Mouse (Mus musculus) layer of hippocampus, adult 2 months (tissue): ENCODE results near the gene AI464131. TPM values are rescaled to one million over a fixed set of nuclear protein-coding genes. Genes with fewer than 3 reads are reported as not detected.

Experiments used
- DNase-seq, 2 experiments: peaks; one replicate each; pipeline ENCODE4 v3.0.0; 2022; ENCODE audit warnings: low spot score in 2 of 2
- H3K27ac ChIP-seq: fragments of 200-600 bp; 2 replicates; pipeline ENCODE4 v1.8.1; 2022
- H3K4me3 ChIP-seq: fragments of 200-600 bp; 2 replicates; pipeline ENCODE4 v1.8.1; 2022; ENCODE audit warnings: mild to moderate bottlenecking
- CTCF ChIP-seq: fragments of 200-600 bp; conservative IDR thresholded peaks from 2 replicates; pipeline ENCODE4 v1.8.1; 2022; ENCODE audit warnings: antibody characterized with exemption, mild to moderate bottlenecking, moderate library complexity
- total RNA-seq, 2 experiments: library from RNA; stranded (reverse); gene quantifications; 2 replicates each; pipeline ENCODE4 v1.2.3; 2021

The AI464131 gene
- total RNA-seq, 2 experiments from 2014 or later, result 31.4 to 31.8 TPM

- Histone ChIP-seq H3K4me3 (peak overlapping the region; percentile 55; the same call in 1 of the 2 replicates), H3K27ac (peak overlapping the region; percentile 83)
- TF ChIP-seq CTCF, result no peak
- no peak for DNase-seq
These were observed 2.1 kb downstream of the AI464131 start for GRCm38 (mm10) chr4:41500787-41501186.

- no peak for DNase-seq
- peak overlapping the region; percentile 83 for H3K27ac ChIP-seq
- no peak for TF ChIP-seq CTCF
- H3K4me3 ChIP-seq, result no peak overlapping the region
These were observed 3.3 kb downstream of the AI464131 start for GRCm38 (mm10) chr4:41499619-41500018.

GRCm38 (mm10) chr4:41498921-41499391 is 3.9 kb downstream of the AI464131 start:
- DNase-seq, result no peak
- H3K4me3 ChIP-seq, result no peak overlapping the region; the same call in 1 of the 2 replicates
- peak overlapping the region; percentile 83 for H3K27ac ChIP-seq
- no peak for TF ChIP-seq CTCF

- no peak for TF ChIP-seq CTCF
- Histone ChIP-seq H3K27ac (peak overlapping the region; percentile 83), H3K4me3 (peak overlapping the region; percentile 40)
- no peak for DNase-seq
These were observed 4.7 kb downstream of the AI464131 start for GRCm38 (mm10) chr4:41497995-41498845.

- peak overlapping the region; percentile 80 for H3K27ac ChIP-seq
- peak; percentile 67 for TF ChIP-seq CTCF
- no peak for DNase-seq
- H3K4me3 ChIP-seq, result peak overlapping the region; percentile 40
These were observed 5.3 kb downstream of the AI464131 start for GRCm38 (mm10) chr4:41497579-41497978.

- Histone ChIP-seq H3K27ac (peak overlapping the region; percentile 80), H3K4me3 (peak overlapping the region; percentile 40; the same call in 1 of the 2 replicates)
- DNase-seq, result no peak
- TF ChIP-seq CTCF, result no peak
These were observed 5.8 kb downstream of the AI464131 start for GRCm38 (mm10) chr4:41497046-41497445.

- peak; percentile 47 to 63 for DNase-seq
- peak overlapping the region; percentile 80 for H3K27ac ChIP-seq
- no peak for TF ChIP-seq CTCF
- H3K4me3 ChIP-seq, result no peak overlapping the region
These were observed 7.0 kb downstream of the AI464131 start for GRCm38 (mm10) chr4:41495850-41496249.

GRCm38 (mm10) chr4:41495076-41495475 is 7.8 kb downstream of the AI464131 start:
- H3K27ac ChIP-seq, result peak overlapping the region; percentile 80
- no peak for DNase-seq
- no peak for TF ChIP-seq CTCF
- H3K4me3 ChIP-seq, result no peak overlapping the region; the same call in 1 of the 2 replicates

GRCm38 (mm10) chr4:41494378-41494777 is 8.5 kb downstream of the AI464131 start:
- DNase-seq, result no peak
- no peak for TF ChIP-seq CTCF

GRCm38 (mm10) chr4:41493464-41494116 is 9.3 kb downstream of the AI464131 start:
- no peak overlapping the region for H3K4me3 ChIP-seq
- no peak for DNase-seq
- no peak overlapping the region for H3K27ac ChIP-seq
- no peak for TF ChIP-seq CTCF

More at GRCm38 (mm10) chr4:41494378-41494777, 8.5 kb downstream of the AI464131 start:
- Histone ChIP-seq H3K27ac (no peak overlapping the region), H3K4me3 (no peak overlapping the region)

GRCm38 (mm10) chr4:41492951-41493350 is 9.9 kb downstream of the AI464131 start:
- TF ChIP-seq CTCF, result no peak
- no peak overlapping the region for H3K4me3 ChIP-seq
- DNase-seq, result no peak
- H3K27ac ChIP-seq, result no peak overlapping the region

GRCm38 (mm10) chr4:41481601-41482017 is 21.3 kb downstream of the AI464131 start:
- DNase-seq, result no peak
- H3K27ac ChIP-seq, result peak overlapping the region; percentile 78
- H3K4me3 ChIP-seq, result no peak overlapping the region
- no peak; the same call in 1 of the 2 replicates for TF ChIP-seq CTCF

- TF ChIP-seq CTCF, result no peak
- peak overlapping the region; percentile 78 for H3K27ac ChIP-seq
- no peak overlapping the region for H3K4me3 ChIP-seq
- DNase-seq, result no peak
These were observed 22.6 kb downstream of the AI464131 start for GRCm38 (mm10) chr4:41480254-41480653.
